Mouse (Mus musculus) layer of hippocampus, adult 8-10 months (tissue): ENCODE measurements around the gene Gm45234. TPM values are rescaled to one million over a fixed set of nuclear protein-coding genes. Genes with fewer than 3 reads are reported as not detected.

Experiments used
- DNase-seq, 2 experiments: peaks; one replicate each; pipeline ENCODE4 v3.0.0; 2022; ENCODE audit warnings: low spot score in 2 of 2
- total RNA-seq, 4 experiments: library from RNA; stranded (reverse); gene quantifications; 2 replicates each; pipeline ENCODE4 v1.2.4; 2022

The Gm45234 gene
- total RNA-seq, 4 experiments from 2014 or later: 5.1 TPM; not detected in 3

DNA sequence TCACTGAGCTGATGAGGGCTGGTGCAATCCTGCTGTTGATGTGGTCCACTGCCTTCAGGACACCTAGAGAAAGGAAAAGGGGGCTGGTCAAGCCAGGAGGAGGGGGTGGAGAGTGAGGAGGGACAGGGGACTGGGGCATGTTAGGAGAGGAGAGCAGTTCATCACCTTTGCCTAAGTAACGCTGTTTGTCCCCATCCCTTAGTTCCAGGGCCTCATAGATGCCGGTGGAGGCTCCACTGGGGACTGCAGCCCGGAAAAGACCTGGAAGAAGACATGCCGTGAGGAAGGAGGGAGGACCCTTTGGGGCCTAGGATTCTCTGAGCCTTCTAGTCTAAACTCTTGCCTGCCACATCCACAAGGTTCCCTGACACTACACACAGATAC is 11.7 kb upstream of the Gm45234 start:
- DNase-seq: no peak

DNA sequence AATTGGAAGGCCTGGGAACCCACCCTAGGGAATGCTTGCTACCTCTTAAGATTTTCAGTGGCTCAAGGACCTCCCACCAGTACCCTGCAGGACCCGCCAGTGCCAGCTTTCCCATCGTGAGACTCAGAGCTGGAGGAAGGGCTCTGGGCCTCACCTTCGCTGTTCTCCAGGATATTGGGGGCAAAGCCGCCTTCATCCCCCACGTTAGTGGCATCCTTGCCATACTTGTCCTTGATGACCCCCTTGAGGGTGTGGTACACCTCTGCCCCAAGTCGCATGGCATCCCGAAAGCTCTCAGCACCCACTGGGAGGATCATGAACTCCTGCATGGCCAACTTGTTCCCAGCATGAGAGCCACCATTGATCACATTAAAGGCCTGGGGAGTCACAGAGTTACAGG is 10.1 kb upstream of the Gm45234 start:
- no peak for DNase-seq

DNA sequence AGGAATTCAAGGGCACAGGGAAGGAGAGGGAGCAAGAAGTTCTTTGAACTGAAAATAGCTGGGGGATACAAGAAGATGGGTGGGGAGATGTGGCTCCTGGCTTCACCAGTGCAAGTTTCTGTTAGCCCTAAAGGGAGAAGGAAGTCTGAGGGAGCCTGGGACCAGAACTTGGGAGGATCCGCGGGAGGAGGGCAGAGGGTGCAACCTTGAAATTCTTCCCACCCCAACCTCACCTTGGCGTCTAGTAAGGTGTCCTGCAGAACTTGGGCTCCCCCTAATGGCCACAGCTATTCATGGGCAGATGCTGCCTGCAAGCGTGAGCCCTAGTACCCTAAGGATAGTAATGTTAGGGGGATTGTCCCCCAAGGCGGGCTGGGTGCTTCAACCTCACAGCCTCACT is 3.4 kb upstream of the Gm45234 start:
- DNase-seq: peak in 1 of 2 experiments; percentile 86

DNA sequence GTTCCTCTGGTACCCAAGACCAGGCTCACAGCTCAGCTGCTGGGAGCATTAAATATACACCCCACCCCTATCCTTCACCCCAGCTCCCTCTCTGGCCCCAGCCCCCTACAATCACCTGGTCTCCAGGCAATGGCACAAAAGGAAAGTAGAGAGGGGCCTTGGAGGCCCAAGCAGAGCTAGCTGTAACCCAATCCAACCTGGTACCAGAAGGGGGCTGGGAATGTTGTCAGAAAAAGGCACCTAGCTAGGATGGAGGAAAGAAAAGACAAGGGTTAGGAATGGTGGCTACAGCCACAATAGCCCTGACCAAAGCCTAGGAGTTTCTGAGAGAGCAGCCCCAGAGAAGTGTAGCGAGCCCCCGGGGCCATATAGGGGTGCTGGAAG is 3.0 kb upstream of the Gm45234 start:
- no peak for DNase-seq

DNA sequence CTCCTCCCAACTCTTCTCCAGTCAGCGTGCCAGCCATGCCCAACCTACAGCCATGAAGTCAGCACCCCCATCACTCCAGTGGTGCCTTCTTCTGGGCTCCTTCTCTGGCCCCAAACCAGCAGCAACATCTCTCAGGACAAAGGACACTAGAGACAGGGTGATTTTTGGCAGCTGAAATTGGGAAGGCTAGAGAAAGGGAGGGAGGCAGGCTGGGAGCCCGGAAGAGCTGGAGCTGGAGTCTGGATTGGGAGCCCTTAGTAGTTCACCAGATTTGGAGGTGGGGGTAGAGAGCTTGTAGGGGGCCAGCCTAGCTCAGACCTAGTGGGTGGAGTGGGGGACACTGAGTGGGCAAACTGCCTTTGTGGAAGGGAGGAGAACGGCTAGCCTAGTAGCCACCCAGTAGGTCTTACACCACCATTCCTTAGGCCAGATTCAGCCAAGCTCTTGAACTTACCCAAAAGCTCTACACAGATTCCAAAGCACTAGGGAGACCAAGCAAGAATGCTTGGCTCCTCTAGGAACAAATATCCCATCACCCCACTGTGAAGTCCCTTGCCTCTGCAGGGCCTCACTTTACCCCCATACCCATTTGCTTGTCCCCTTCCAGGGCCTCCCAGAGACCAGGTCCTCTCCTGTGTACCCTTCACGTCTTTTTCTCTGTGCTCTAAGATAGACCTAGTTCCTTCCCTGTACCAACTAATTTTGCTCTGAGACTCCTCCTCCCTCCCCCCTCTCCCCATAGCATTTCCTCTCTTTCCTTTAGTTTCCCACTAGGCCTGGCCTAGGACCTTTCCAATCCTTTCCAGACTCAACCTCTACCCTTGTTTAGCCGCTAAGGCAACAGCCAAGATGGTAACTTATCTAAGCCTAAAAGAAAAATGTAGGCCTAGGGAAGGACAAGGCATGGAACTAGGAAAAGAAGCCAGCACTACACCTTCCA is 2.4 kb upstream of the Gm45234 start:
- DNase-seq: peak in 1 of 2 experiments; percentile 66

DNA sequence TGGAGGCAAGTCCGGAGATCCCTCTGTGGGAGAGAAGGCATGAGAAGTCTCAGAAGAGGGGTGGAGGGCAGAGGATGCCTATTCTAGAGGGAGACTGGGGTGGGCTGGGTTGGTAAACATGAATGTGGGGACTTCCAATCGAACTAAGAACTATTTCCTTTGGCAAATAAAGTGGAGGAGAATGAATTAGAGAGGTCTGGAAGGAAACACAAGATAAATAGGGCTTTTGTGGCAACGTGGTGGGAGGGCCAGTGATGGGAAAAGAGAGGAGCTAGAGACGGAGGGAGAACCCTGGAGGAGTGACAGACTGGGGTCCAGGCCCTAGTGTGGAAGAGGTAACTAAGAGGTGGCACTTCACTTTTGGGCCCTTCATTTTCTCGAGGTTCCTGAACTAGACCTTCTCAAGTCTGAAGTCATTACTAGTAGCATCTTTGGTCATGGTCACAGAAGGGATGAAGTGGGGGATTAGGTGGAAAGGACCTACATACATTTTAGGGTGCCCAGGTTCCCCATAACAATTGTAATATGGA is 1.6 kb upstream of the Gm45234 start:
- no peak for DNase-seq

DNA sequence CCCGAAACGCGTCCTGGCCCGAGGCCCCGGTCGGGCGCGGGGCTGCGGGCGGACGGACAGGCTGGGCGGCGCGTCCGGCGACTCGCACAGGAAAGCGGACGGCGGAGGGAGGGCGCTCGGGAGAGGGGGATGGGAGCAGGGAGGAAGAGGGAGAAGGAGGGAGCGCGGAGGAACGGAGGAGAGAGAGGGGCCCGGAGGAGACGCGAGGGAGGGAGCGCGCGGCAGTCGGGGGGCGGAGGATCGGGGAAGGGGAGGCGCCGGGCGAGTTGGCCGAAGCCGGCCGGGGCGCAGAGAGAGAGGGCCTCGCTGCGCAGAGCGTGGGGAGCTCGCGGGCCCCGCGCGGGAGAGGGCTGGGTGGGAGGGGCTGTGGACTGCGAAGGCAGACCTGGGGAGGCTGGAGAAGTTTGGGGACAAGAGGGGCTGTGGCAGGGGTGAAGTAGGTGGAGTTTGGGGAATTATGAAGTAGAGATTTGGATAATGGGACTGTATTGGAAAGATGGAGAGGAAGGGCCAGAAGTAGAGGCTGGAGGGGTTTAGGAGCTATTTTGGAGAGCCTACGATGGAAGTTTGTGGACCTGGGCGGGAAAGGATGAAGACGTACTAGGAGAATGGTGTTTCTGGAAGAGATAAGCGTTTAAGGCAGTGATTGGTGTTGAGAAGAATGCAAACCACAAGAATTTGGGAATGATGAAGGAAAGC is 980 bp upstream of the Gm45234 start:
- DNase-seq: peak in 1 of 2 experiments; percentile 75

DNA sequence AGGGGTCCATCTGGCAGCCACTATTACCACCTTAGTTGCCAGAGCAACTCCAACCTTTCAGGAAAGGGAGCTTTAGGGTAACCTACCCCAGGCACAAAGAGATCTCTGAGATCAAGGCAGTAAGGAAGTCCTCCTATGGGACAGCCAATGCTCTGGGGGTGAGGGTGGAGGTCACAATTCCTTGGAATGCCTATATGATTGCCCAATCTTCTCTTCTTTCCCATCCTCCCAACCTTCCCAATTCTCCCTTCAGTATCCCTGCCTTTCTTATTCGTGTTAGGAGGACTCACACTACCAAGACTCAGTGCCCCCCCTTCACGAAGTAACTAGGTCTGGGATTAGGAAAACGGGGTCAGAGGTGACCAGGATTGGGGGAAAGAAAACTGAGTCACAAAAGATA is 515 bp downstream of the Gm45234 start:
- DNase-seq: no peak

DNA sequence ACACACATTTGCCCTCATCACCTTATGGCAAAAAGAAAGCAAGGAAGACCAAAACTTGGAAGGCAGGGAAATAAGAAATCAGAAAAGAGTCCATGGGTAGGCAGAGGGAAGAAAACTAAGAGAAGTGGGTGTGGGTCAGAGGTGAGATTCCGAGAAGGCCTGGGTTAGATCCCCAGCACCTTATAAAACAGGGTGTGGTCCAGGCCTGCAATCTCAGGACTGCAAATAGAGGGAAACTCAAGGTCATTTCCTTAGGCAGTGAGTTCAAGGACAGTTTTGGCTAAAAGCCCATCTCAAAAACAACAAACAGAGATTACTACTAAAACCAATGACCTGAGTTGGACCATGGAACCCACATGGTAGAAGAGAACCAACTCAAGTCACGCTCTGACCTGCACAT is 2.0 kb downstream of the Gm45234 start:
- no peak for DNase-seq

DNA sequence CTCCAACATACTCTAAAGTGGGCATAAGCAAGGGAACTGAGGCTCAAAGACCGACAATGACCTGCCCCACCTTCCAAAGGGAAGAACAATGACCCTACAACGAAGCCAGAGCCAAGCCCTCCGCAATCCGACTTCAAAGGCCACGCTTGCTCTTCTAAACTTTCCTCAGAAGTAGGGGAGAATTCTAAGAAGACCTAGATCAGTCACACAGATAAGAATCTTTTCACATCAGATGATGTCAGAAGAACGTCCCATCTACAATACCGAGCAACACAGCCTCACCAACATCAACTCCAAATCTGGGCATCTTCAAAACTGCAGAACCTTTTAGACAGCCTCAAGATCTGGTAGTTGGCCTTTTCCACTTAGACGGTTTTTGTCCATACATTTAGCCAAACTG is 5.4 kb downstream of the Gm45234 start:
- no peak for DNase-seq

DNA sequence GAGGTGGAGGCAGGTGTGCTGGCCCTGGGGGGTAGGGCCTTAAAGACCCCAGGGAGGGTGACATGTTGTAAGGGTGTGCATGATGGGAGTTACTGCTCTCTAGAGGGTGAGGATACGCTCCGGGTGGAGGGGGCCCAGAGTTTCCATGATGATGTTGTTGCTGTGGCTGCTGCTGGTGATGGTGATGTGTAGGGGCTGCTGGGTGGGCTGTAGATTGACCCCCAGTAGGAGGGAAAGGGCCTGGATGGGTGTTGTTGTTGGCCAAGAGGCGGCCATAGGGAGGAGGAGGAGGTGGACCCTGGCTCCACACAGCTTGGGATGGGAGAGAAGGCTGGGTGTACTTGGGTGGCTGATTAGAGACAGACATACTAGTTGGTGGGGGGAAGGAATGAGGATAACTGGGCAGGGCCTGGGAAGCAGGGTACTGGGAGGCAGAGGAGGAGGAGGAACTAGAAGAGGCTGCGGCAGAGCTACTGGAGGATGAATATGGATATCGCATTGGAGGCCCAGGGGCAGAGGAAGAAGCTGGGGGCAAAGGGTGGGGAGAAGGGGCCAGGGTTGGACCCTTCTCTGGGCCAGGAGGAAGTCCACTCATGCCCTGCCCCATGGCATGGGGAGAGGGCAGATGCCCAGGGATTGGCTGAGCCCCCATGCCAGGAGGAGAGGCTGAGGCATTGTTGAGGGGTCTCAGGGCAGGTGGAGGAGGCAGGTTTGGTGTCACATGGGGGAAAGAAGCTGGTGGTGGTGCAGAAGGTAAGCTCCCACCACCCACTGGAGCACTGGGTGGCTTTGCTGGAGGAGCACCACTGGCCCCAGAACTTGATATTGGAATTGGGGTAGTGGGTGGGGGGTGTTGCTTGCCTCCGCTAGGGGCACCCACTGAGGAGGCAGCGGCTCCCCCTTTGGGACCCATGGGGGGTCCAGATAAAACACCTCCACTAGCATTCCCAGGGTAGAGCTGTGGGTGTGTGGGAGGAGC is 8.9 kb downstream of the Gm45234 start:
- no peak for DNase-seq

DNA sequence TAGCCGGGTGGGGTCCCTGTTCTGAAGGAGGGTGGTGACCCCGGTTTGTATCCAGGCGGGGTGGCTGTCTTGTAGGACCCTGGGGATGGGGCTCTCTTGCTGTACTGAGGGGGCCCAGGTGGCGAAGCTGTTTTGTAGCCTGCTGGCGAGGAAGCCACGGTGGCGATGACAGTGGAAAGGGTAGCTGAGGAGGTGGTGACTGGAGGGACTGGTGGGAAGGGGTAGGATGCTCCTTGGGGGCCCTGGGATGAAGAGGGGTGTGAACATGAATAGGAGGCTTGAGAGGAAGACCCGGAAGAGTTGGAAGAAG is 9.6 kb downstream of the Gm45234 start:
- DNase-seq: no peak

DNA sequence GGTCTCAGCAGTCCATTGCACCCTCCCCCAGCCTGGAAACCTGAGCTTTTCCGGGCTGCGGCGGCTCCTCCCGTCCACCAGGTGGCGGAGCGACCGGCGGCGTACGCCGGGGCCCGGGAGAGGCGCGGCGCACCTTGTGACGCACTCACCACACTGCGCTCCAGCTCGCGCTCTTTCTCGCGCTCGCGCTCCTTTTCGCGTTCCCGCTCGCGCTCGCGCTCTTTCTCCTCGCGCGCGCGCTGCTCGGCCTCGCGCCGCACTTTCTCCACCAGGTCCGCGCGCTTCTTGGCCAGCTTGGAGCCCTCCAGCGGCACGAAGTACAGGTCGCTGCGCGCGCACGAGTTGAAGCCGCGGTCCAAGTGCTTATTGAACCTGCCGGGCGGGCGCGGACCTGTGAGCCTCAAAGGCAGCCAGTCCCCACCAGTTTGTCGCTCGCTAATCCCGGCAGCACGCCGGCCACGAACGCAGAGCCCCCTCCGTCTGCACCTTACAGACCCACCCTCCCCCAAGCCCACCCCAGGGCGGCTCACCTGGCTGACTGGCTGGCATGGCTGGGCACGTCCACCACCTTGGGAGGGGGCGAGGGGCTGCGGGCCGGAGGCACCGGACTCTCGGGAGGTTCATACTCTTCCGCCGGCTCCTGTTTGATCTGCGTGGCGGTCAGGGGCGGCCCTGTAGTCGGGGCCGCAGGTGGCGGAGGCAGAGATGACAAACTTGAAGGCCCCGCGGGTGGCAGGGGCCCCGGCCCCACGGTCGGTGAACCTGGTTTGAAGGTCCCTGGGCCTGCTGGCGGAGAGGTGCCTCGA is 10.1 kb downstream of the Gm45234 start:
- DNase-seq: peak; percentile 90 to 93

DNA sequence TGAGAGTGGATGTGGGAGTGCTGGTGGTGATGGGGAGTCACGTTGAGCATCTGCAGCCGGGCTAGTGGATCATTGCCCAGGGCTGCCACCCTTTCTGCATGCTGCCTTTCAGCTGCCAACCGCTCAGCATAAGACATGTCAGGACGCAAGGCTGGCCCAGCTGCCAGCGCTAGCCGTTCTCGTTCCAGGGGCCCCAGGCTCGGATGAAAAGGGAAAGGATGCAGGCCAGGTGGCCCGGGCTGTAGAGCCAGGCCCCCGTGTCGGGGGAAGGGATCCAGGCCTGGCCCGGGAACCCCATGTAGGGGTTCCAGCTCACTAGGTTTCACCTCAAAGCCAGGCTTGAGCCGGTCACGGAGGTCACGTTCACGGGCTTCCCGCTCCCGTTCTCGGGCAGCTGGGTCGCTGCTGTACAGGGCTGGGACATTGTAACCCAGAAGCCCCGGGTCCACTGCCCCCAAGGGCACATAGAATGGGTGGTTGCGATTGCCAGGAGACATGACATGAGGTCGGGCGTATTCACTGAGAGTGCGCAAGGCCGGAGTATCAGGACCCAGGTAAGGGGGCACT is 11.0 kb downstream of the Gm45234 start:
- DNase-seq: no peak

DNA sequence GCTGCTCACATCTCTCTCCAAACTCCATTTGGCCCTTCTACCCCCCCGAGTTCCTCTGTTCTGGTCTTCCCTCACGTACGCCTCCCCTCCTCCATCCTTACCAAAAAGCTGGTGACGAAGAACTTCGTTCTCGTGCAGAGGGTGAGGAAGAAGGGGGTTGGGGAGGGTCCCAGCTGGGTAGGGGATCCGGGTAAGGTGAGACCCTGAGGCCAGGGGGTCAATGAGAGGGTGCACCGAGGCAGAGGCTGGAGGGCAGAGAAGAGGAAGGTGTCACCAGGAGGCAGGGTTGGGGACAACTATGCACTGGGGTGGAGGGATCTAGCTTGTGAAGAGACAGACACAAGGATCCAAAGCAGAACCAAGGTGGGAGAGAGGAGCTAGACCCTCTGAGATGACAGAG is 12.2 kb downstream of the Gm45234 start:
- no peak for DNase-seq

DNA sequence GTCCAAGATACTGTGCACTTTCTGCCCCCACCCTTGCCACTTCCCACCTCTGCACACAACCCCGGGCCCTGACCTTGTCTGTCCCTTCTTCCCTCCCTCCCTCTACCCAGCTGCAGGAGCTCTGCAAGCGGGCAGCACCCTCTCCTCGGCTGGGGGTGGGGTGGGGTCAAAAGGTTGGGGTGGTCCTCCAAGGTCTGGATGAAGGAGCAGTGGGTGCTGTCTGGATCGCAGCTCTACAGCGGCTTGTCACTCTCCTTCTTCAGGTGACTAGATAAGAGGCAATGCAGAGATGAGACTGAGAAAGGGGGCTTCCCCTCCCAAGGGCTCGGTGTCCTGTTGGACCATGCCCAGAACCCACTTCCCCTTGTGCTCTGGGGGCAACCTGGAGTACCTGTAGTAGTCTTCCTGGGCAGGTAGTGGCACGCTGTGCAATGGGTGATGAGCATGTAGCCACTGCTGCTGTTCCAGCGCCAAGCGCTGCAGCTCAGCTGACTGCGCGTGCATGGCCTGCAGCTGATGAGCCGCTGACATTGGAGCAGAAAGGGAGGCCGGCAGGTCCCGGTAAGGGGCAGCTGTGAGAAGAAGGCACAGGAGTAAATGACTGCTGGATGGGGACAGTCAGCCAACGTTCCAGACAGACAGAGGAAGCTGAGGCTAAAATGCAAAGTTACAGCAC is 12.8 kb downstream of the Gm45234 start:
- DNase-seq: no peak

DNA sequence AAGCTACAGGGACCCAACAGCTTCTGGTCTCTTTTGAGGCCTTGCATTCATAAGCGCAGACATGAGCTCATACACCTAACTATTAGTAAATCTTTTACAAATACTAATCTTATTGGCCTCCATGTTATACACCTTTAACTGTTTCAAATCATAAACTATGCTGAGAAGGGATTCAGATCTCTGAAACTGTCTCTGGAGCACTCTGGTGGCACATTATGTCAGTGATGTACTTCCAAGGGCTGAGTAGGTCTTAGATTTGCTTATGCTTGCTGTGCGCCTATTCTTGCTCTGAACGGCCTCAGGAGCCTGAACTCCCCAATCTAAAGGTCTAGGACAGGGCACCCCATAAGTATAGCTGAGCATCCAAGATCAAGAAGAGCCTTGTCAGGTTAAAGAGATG is 14.0 kb downstream of the Gm45234 start:
- DNase-seq: no peak

DNA sequence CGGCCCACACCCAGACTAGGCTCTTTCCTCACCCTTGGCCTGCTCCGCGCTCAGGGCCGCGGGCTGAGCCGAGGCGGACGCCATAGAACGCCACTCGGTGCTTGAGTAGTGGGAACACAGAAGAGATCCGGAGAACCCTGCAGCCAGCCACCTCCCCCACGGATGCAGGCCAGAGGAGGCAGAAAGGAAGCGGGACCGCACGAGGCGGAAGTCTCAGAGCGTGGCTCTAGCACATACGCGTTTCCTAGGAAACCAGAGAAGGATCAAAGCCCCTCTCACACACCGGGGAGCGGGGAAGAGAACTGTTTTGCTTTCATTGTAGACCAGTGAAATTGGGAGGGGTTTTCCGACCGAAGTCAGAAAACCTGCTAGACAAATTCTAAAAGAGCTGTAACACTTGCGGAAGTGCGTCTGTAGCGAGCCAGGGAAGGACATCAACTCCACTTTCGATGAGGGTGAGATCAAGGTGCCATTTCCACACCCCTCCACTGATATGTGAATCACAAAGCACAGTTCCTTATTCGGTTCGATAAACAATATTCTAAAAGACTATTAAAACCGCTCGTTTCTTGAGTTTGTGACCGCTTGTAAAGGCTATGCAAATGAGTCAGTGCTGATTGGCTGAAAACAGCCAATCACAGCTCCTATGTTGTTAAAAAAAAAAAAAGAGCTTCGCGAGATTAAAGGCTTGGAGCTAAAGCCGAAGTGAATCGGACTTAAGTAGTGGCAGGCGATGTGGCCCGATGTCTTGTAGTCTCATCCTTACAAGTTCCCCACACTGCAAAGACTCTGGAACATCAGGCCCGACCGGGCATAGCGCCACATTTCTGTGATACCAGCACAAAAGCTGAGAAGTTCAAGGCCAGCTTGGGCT is 14.7 kb downstream of the Gm45234 start, which contains the start of gene Grcc10:
Grcc10 (minus strand) TSS at position 487 of the 874 bp plus-strand sequence.
- DNase-seq: peak; percentile 89 to 90
